Mouse (Mus musculus) T-helper 2 cell (primary cell): ENCODE measurements around the gene Hes1.

ENCODE experiments used
- in situ Hi-C: fragments of 300-600 bp; cut with MboI, MseI; formaldehyde crosslinking; loops from one replicate; pipeline ENCODE4 v1.15.1; 2025; ENCODE audit warnings: high pct_unique_total_duplicates

Gene Hes1

GRCm38 (mm10) chr16:30063984-30064453 lies at the start of gene Hes1:
TSS of gene Hes1 (plus strand) at chr16:30064384.
- in situ Hi-C loops, result no loop called here

GRCm38 (mm10) chr16:30016064-30016463 lies 48.1 kb upstream of the Hes1 start:
- in situ Hi-C loops, result no loop called here

GRCm38 (mm10) chr16:30020124-30020523 lies 44.1 kb upstream of the Hes1 start:
- in situ Hi-C loops, result loop anchor here (5.0 kb wide), 1 partner anchor 47 kb away; no protein-coding TSS in a partner anchor

GRCm38 (mm10) chr16:30022352-30022751 lies 41.8 kb upstream of the Hes1 start:
- in situ Hi-C loops, result loop anchor here (5.0 kb wide), 1 partner anchor 45 kb away; no protein-coding TSS in a partner anchor

GRCm38 (mm10) chr16:30022890-30023797 lies 41.0 kb upstream of the Hes1 start:
- in situ Hi-C loops, result loop anchor here (5.0 kb wide), 1 partner anchor 44 kb away; no protein-coding TSS in a partner anchor

GRCm38 (mm10) chr16:30024681-30025262 lies 39.4 kb upstream of the Hes1 start:
- in situ Hi-C loops, result loop anchor here (5.0 kb wide), 1 partner anchor 43 kb away; no protein-coding TSS in a partner anchor

GRCm38 (mm10) chr16:30028184-30028583 lies 36.0 kb upstream of the Hes1 start:
- in situ Hi-C loops, result no loop called here

- in situ Hi-C loops, result no loop called here
Measured at GRCm38 (mm10) chr16:30029264-30030003, 34.8 kb upstream of the Hes1 start.

- in situ Hi-C loops, result no loop called here
Measured at GRCm38 (mm10) chr16:30032326-30032904, 31.8 kb upstream of the Hes1 start.

- in situ Hi-C loops, result no loop called here
Measured at GRCm38 (mm10) chr16:30033390-30033789, 30.8 kb upstream of the Hes1 start.

- in situ Hi-C loops, result no loop called here
Measured at GRCm38 (mm10) chr16:30034001-30034400, 30.2 kb upstream of the Hes1 start.

- in situ Hi-C loops, result no loop called here
Measured at GRCm38 (mm10) chr16:30034521-30034920, 29.7 kb upstream of the Hes1 start.

- in situ Hi-C loops, result no loop called here
Measured at GRCm38 (mm10) chr16:30034979-30035440, 29.2 kb upstream of the Hes1 start.

GRCm38 (mm10) chr16:30036104-30036503 lies 28.1 kb upstream of the Hes1 start:
- in situ Hi-C loops, result no loop called here

- in situ Hi-C loops, result no loop called here
Measured at GRCm38 (mm10) chr16:30038663-30039593, 25.3 kb upstream of the Hes1 start.

- in situ Hi-C loops, result no loop called here
Measured at GRCm38 (mm10) chr16:30039841-30040240, 24.3 kb upstream of the Hes1 start.

GRCm38 (mm10) chr16:30042859-30043258 lies 21.3 kb upstream of the Hes1 start:
- in situ Hi-C loops, result no loop called here

- in situ Hi-C loops, result no loop called here
Measured at GRCm38 (mm10) chr16:30045615-30046014, 18.6 kb upstream of the Hes1 start.

GRCm38 (mm10) chr16:30047010-30047409 lies 17.2 kb upstream of the Hes1 start:
- in situ Hi-C loops, result no loop called here

GRCm38 (mm10) chr16:30047421-30047831 lies 16.8 kb upstream of the Hes1 start:
- in situ Hi-C loops, result no loop called here
